Mouse (Mus musculus) cerebellum, adult 9-10 months (tissue): ENCODE data around the gene Lrrc73.

Experiments used
- DNase-seq: peaks from one replicate; pipeline ENCODE4 v3.0.0; 2022

The Lrrc73 gene

GRCm38 (mm10) chr17:46253452-46254084, at the start of gene Lrrc73:
Gene Lrrc73 (plus strand): TSS chr17:46253531.
- peak; percentile 87 for DNase-seq

- no peak for DNase-seq
Measured at GRCm38 (mm10) chr17:46206676-46207075, 46.7 kb upstream of the Lrrc73 start.

- DNase-seq = no peak
Measured at GRCm38 (mm10) chr17:46210550-46210949, 42.8 kb upstream of the Lrrc73 start.

- DNase-seq = no peak
Measured at GRCm38 (mm10) chr17:46221601-46222000, 31.7 kb upstream of the Lrrc73 start.

- no peak for DNase-seq
Measured at GRCm38 (mm10) chr17:46227576-46227975, 25.8 kb upstream of the Lrrc73 start.

- DNase-seq = no peak
Measured at GRCm38 (mm10) chr17:46236067-46236466, 17.3 kb upstream of the Lrrc73 start.

- DNase-seq = no peak
Measured at GRCm38 (mm10) chr17:46237079-46237478, 16.3 kb upstream of the Lrrc73 start.

- DNase-seq = no peak
Measured at GRCm38 (mm10) chr17:46237480-46237879, 15.9 kb upstream of the Lrrc73 start.

GRCm38 (mm10) chr17:46239516-46240114, 13.7 kb upstream of the Lrrc73 start:
- DNase-seq = no peak

GRCm38 (mm10) chr17:46241471-46241870, 11.9 kb upstream of the Lrrc73 start:
- DNase-seq = no peak

- no peak for DNase-seq
Measured at GRCm38 (mm10) chr17:46242274-46242673, 11.1 kb upstream of the Lrrc73 start.

- DNase-seq = no peak
Measured at GRCm38 (mm10) chr17:46242993-46243392, 10.3 kb upstream of the Lrrc73 start.

- no peak for DNase-seq
Measured at GRCm38 (mm10) chr17:46243624-46244023, 9.7 kb upstream of the Lrrc73 start.

- peak; percentile 32 for DNase-seq
Measured at GRCm38 (mm10) chr17:46244579-46244978, 8.8 kb upstream of the Lrrc73 start.

- DNase-seq = peak; percentile 94
Measured at GRCm38 (mm10) chr17:46247512-46248188, 5.7 kb upstream of the Lrrc73 start, which contains the start of the genes Polr1c and Yipf3. Gene Polr1c (minus strand): TSS chr17:46248054. Gene Yipf3 (plus strand): TSS chr17:46248080.

- no peak for DNase-seq
Measured at GRCm38 (mm10) chr17:46248189-46248522, 5.2 kb upstream of the Lrrc73 start.

- no peak for DNase-seq
Measured at GRCm38 (mm10) chr17:46251174-46251573, 2.2 kb upstream of the Lrrc73 start.

GRCm38 (mm10) chr17:46252571-46253451, 520 bp upstream of the Lrrc73 start:
- DNase-seq = peak; percentile 58

- peak; percentile 41 for DNase-seq
Measured at GRCm38 (mm10) chr17:46254106-46254505, 775 bp downstream of the Lrrc73 start.

GRCm38 (mm10) chr17:46255147-46255546, 1.8 kb downstream of the Lrrc73 start:
- peak; percentile 51 for DNase-seq

- DNase-seq = no peak
Measured at GRCm38 (mm10) chr17:46258279-46259053, 5.1 kb downstream of the Lrrc73 start.

- DNase-seq = no peak
Measured at GRCm38 (mm10) chr17:46259675-46260074, 6.3 kb downstream of the Lrrc73 start.
